Mouse (Mus musculus) olfactory bulb, adult 2 months (tissue): ENCODE results near the gene Ngrn.

ENCODE experiments used
- CTCF ChIP-seq: fragments of 200-500 bp; IDR thresholded peaks from 2 replicates; pipeline ENCODE4 v1.5.1; 2012; ENCODE audit warnings: low read depth, mild to moderate bottlenecking, low read length, moderate library complexity; ENCODE audit not compliant: insufficient read depth
- POLR2A ChIP-seq: fragments of 200-500 bp; IDR thresholded peaks from 2 replicates; pipeline ENCODE4 v1.6.1; 2012; ENCODE audit warnings: mild to moderate bottlenecking, low read depth, low read length, moderate library complexity; ENCODE audit not compliant: insufficient read depth

- TF ChIP-seq POLR2A (no peak), CTCF (no peak)
Measured at GRCm38 (mm10) chr7:80252886-80253285, 8.1 kb upstream of the Ngrn start.
